Mouse (Mus musculus): ENCODE results near the gene B020004J07Rik.
"Not testable (repeated sequence)": the region's sequence is repeated elsewhere in the genome, so short reads cannot be mapped to it uniquely, and the experiment has no call there.

B020004J07Rik gene

DNA sequence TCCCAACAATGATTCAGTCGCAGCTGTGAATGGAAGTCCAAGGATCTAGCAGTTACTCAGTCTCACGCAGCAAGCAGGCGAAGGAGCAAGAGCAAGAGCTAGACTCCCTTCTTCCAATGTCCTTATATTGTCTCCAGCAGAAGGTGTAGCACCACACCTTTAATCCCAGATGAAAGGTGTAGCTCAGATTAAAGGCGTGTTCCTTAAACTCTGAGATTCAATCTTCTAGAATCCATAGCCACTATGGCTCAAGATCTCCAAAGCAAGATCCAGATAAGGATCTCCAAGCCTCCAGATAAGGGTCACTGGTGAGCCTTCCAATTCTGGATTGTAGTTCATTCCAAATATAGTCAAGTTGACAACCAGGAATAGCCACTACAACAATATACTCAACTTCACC is at the start of gene B020004J07Rik:
TSS of gene B020004J07Rik (minus strand) at position 101 of the 400 bp plus-strand sequence.
- DNase-seq (ENCODE audit: low read depth, low spot score): not testable (repeated sequence)

DNA sequence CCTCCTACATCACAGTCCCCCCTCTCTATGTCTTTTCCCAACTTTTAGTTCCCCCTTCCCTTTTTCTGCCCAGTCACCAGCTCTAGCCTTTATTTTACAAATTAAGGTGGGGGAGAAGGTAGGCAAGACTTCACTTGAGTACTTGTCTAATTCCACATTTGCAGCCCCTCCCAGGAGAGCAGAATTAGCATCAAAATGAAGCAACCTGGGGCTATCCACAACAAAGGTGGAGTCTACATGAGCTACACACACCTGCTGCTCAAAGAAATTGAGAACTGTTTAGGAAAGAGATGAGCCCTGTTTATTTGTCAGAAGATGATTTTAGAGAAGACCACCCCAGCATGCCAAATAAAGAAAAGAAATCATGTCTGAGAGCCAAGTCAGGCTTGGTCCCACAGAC is 45.6 kb upstream of the B020004J07Rik start:
- no peak for DNase-seq (ENCODE audit: low read depth, low spot score)

DNA sequence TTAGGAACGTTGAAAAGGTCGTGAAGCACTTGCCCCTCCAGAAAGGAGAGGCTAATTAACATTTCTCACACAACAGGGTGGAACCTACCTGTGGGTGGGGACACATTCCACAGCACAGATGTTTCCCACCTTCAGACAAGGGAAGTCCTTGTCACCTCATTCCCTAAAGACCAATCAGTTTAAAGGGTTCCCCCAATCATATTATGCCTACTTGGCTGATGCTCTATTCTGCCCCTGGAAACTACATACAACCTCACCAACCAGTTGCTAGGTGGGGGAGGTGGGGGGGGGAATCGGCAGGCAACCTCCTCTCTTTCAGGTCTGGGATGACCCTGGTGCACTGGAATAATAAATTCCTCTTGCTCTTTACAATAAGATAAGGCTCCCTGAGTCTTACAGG is 39.8 kb upstream of the B020004J07Rik start:
- no peak for DNase-seq (ENCODE audit: low read depth, low spot score)

DNA sequence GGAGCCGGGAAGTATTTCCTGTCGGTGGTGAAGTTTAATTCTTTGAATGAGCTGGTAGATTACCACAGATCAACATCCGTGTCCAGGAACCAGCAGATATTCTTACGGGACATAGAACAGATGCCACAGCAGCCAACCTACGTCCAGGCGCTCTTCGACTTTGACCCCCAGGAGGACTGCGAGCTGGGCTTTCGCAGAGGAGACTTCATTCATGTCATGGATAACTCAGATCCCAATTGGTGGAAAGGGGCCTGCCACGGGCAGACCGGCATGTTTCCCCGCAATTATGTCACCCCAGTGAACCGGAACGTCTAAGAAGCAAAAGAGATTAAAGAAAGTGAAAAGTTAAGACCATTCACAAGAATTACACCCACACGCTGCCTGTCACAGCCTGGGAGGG is 31.9 kb upstream of the B020004J07Rik start:
- not testable (repeated sequence) for DNase-seq (ENCODE audit: low read depth, low spot score)

DNA sequence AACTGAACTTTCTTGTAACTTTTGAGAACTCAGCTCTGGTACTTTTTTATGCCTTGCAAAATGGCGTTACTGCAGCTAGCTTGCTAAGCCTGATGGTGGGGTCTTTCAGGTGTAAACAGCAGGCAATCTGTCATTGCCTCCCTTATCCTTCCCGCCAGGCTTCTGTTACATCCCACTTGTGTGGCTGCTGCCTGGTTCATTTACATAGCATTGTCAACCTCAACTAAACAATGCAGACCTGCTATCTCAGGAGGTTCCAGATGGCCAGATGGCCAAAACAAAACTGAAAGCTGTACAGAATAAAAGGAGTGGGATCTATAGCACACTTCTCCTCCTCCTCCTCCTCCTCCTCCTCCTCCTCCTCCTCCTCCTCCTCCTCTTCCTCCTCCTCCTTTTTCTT is 28.2 kb upstream of the B020004J07Rik start:
- DNase-seq (ENCODE audit: low read depth, low spot score): not testable (repeated sequence)

DNA sequence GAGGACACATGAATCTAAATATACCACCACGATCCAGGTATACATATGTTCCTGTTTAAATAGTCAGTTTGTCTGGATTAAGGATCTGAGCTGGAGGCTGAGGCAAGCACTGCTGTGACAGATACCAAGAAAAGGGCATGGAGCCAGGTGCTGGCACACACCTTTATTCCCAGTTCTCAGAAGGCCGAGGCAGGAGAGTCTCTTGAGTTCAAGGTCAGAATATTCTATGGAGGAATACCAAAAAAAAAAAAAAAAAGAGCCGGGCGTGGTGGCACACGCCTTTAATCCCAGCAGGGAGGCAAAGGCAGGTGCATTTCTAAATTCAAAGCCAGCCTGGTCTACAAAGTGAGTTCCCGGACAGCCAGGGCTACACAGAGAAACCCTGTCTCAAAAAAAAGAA is 18.5 kb upstream of the B020004J07Rik start:
- DNase-seq (ENCODE audit: low read depth, low spot score): no peak

DNA sequence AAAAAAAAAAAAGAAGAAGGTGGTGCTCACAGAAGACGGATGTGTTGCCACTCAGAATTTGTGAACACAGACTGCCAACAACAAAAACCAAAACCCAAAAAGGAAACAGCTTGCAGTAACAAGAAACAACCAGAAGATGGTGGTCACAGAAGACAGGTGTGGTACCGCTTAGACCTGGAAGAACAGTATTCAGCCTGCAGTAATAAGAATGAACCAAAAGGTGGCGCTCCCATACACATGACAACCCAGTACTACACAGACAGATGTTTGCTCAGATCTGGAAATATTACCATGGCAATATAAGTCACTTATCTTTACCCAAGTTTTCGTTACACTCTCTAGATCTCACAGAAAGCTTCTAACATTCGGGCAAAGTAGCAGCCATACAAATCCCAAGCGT is 17.1 kb upstream of the B020004J07Rik start:
- DNase-seq (ENCODE audit: low read depth, low spot score): peak; percentile 14

DNA sequence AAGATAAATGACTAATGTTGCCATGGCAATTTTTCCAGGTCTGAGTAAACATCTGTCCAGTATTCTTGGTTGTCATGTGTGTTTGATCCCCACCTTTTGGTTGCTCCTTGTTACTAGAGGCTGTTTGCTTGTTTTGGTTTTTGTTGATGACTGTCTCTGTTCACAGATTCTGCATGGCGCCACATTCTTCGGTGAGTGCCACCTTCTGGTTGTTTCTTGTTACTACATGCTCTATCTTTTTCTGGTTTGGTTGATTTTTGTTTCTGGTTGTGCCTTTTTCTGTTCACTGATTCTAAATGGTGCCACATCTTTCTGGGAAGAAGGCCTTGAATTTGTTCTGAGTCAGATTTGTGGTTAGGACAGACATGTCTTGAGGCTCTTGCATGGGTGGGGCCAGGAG is 7.1 kb upstream of the B020004J07Rik start:
- peak; percentile 6 for DNase-seq (ENCODE audit: low read depth, low spot score)

All from 3T3-L1 (cell line).